Mouse (Mus musculus) hindbrain, embryonic 16.5 days (tissue): ENCODE results near the gene Adcyap1. TPM values are rescaled to one million over a fixed set of nuclear protein-coding genes. Genes with fewer than 3 reads are reported as not detected.

Experiments used
- ATAC-seq: fragments of 200-750 bp; cut with Nextera tagmentation; 2 replicates; pipeline ENCODE4 v1.8.0; 2017; ENCODE audit warnings: moderate TSS enrichment, moderate library complexity
- H3K27ac ChIP-seq: fragments of 300-500 bp; sonication (generic); 2 replicates; pipeline ENCODE4 v1.5.1; 2014; ENCODE audit warnings: low read depth, mild to moderate bottlenecking, control low read depth, low read length, moderate library complexity
- H3K27me3 ChIP-seq: fragments of 300-500 bp; sonication (generic); replicated peaks from 2 replicates; pipeline ENCODE4 v1.6.1; 2014; ENCODE audit warnings: low read length; ENCODE audit not compliant: control insufficient read depth, insufficient read depth
- H3K36me3 ChIP-seq: fragments of 300-500 bp; sonication (generic); 2 replicates; pipeline ENCODE4 v1.6.1; 2014; ENCODE audit warnings: mild to moderate bottlenecking, low read length, moderate library complexity, mixed read lengths; ENCODE audit not compliant: control insufficient read depth, insufficient read depth
- H3K4me1 ChIP-seq: fragments of 300-500 bp; sonication (generic); 2 replicates; pipeline ENCODE4 v1.6.1; 2014; ENCODE audit warnings: low read depth, low read length; ENCODE audit not compliant: control insufficient read depth, insufficient read depth
- H3K4me2 ChIP-seq: fragments of 300-500 bp; sonication (generic); 2 replicates; pipeline ENCODE4 v1.6.1; 2014; ENCODE audit warnings: mild to moderate bottlenecking, low read length, control low read depth, moderate library complexity
- H3K4me3 ChIP-seq: fragments of 300-500 bp; sonication (generic); 2 replicates; pipeline ENCODE4 v1.5.1; 2014; ENCODE audit warnings: mild to moderate bottlenecking, low read length, control low read depth, moderate library complexity
- H3K9ac ChIP-seq: fragments of 300-500 bp; sonication (generic); 2 replicates; pipeline ENCODE4 v1.6.1; 2014; ENCODE audit warnings: low read depth, mild to moderate bottlenecking, control low read depth, low read length, moderate library complexity
- H3K9me3 ChIP-seq: fragments of 300-500 bp; sonication (generic); 2 replicates; pipeline ENCODE4 v1.6.1; 2014; ENCODE audit warnings: mild to moderate bottlenecking, low read length, moderate library complexity; ENCODE audit not compliant: control insufficient read depth
- WGBS: fragments of 180-500 bp; shearing (Covaris S2); extraction: QIAGEN DNeasy Blood & Tissue Kit; methylation state at CpG from one replicate; pipeline ENCODE4 v1.1.7; 2014; 5-methylcytosine and 5-hydroxymethylcytosine counted together
- polyA plus RNA-seq: library from polyadenylated mRNA; unstranded; fragments of >200 nt; fragmentation: Nextera tagmentation; extraction: Ambion mirVana; gene quantifications from 2 replicates; pipeline ENCODE4 v1.2.1, GENCODE M21; 2015

Adcyap1 gene
- 28.8 and 29.6 TPM in 2 replicates for polyA plus RNA-seq

- WGBS, result 22% methylated on average over 10 of the region's 10 CpGs
- Histone ChIP-seq H3K36me3 (no peaks in the 10 kb centered on the region), H3K4me2 (peak within 1 kb of the TSS; percentile 70), H3K4me3 (peak within 1 kb of the TSS; percentile 52), H3K27ac (peak within 1 kb of the TSS; percentile 83), H3K27me3 (peaks cover 9% of the 10 kb centered on the region), H3K9ac (peak within 1 kb of the TSS; percentile 67), H3K9me3 (no peaks in the 10 kb centered on the region), H3K4me1 (peaks cover 12% of the 10 kb centered on the region)
- no peak for ATAC-seq
Measured at GRCm38 (mm10) chr17:93198717-93199116, at the start of gene Adcyap1. Adcyap1 (plus strand) TSS chr17:93199017.

GRCm38 (mm10) chr17:93158280-93158851, 40.5 kb upstream of the Adcyap1 start:
- peak; percentile 76; the same call in 1 of the 2 replicates for ATAC-seq
- 46% methylated on average over 1 of the region's 1 CpGs for WGBS
- H3K4me2 ChIP-seq, result no peak overlapping the region
- no peaks in the 10 kb centered on the region for H3K27me3 ChIP-seq
- H3K9me3 ChIP-seq, result no peaks in the 10 kb centered on the region
- no peak overlapping the region for H3K4me3 ChIP-seq
- no peak overlapping the region for H3K27ac ChIP-seq
- no peaks in the 10 kb centered on the region for H3K4me1 ChIP-seq
- H3K36me3 ChIP-seq, result no peaks in the 10 kb centered on the region
- H3K9ac ChIP-seq, result no peak overlapping the region

GRCm38 (mm10) chr17:93169572-93169971, 29.2 kb upstream of the Adcyap1 start:
- Histone ChIP-seq H3K27ac (no peak overlapping the region), H3K27me3 (no peaks in the 10 kb centered on the region), H3K4me2 (no peak overlapping the region), H3K4me3 (no peak overlapping the region), H3K4me1 (no peaks in the 10 kb centered on the region), H3K36me3 (no peaks in the 10 kb centered on the region), H3K9ac (no peak overlapping the region), H3K9me3 (no peaks in the 10 kb centered on the region)
- no peak for ATAC-seq

GRCm38 (mm10) chr17:93196846-93197245, 2.0 kb upstream of the Adcyap1 start:
- Histone ChIP-seq H3K4me3 (no peak overlapping the region), H3K27ac (no peak overlapping the region), H3K4me1 (peaks cover 3% of the 10 kb centered on the region; the same call in 1 of the 2 replicates), H3K27me3 (peaks cover 6% of the 10 kb centered on the region), H3K36me3 (no peaks in the 10 kb centered on the region), H3K4me2 (no peak overlapping the region), H3K9ac (no peak overlapping the region), H3K9me3 (no peaks in the 10 kb centered on the region)
- no peak for ATAC-seq
- 39% methylated on average over 2 of the region's 2 CpGs for WGBS

GRCm38 (mm10) chr17:93198213-93198612, 604 bp upstream of the Adcyap1 start:
- Histone ChIP-seq H3K9me3 (no peaks in the 10 kb centered on the region), H3K27ac (no peak overlapping the region), H3K36me3 (no peaks in the 10 kb centered on the region), H3K27me3 (peaks cover 8% of the 10 kb centered on the region), H3K4me3 (no peak overlapping the region), H3K4me2 (peak overlapping the region; percentile 19; the same call in 1 of the 2 replicates), H3K4me1 (peaks cover 12% of the 10 kb centered on the region), H3K9ac (no peak overlapping the region)
- ATAC-seq, result no peak
- 13% methylated on average over 4 of the region's 4 CpGs for WGBS

GRCm38 (mm10) chr17:93199218-93199617, 401 bp downstream of the Adcyap1 start:
- Histone ChIP-seq H3K4me1 (peaks cover 12% of the 10 kb centered on the region), H3K9ac (peak overlapping the region; percentile 15), H3K4me2 (peak overlapping the region; percentile 70), H3K9me3 (no peaks in the 10 kb centered on the region), H3K27me3 (peaks cover 10% of the 10 kb centered on the region), H3K36me3 (no peaks in the 10 kb centered on the region), H3K4me3 (peak overlapping the region; percentile 52), H3K27ac (peak overlapping the region; percentile 53; the same call in 1 of the 2 replicates)
- 2% methylated on average over 15 of the region's 15 CpGs for WGBS
- no peak for ATAC-seq

- peaks cover 12% of the 10 kb centered on the region for H3K27me3 ChIP-seq
- H3K4me1 ChIP-seq, result peaks cover 12% of the 10 kb centered on the region
- H3K9ac ChIP-seq, result peak overlapping the region; percentile 67
- H3K27ac ChIP-seq, result peak overlapping the region; percentile 83
- WGBS, result 3% methylated on average over 9 of the region's 9 CpGs
- H3K9me3 ChIP-seq, result no peaks in the 10 kb centered on the region
- 0 out of 2 replicates have a peak, but pooled peaks have one; percentile 15 for ATAC-seq
- H3K36me3 ChIP-seq, result no peaks in the 10 kb centered on the region
- peak overlapping the region; percentile 70 for H3K4me2 ChIP-seq
- H3K4me3 ChIP-seq, result peak overlapping the region; percentile 52
Measured at GRCm38 (mm10) chr17:93199747-93200146, 930 bp downstream of the Adcyap1 start.

- 2% methylated on average over 29 of the region's 29 CpGs for WGBS
- Histone ChIP-seq H3K27me3 (peaks cover 16% of the 10 kb centered on the region), H3K27ac (peak overlapping the region; percentile 83), H3K4me1 (peaks cover 12% of the 10 kb centered on the region), H3K9ac (peak overlapping the region; percentile 67), H3K4me3 (peak overlapping the region; percentile 52), H3K4me2 (peak overlapping the region; percentile 70), H3K36me3 (no peaks in the 10 kb centered on the region), H3K9me3 (no peaks in the 10 kb centered on the region)
- ATAC-seq, result peak; percentile 41; the same call in 1 of the 2 replicates
Measured at GRCm38 (mm10) chr17:93200386-93201264, 1.8 kb downstream of the Adcyap1 start.
